Mouse (Mus musculus) ES-E14 (cell line): Measurements from ENCODE around the gene Gm13420. TPM values are rescaled to one million over a fixed set of nuclear protein-coding genes. Genes with fewer than 3 reads are reported as not detected.

Source experiments
- DNase-seq: peaks from one replicate; pipeline ENCODE4 v3.0.0-alpha.2; 2013; ENCODE audit warnings: low read depth, low spot score
- H3K27ac ChIP-seq: 2 replicates; pipeline ENCODE4 v1.5.1; 2012; ENCODE audit warnings: low read depth, mild to moderate bottlenecking, low read length, moderate library complexity, mixed read lengths; ENCODE audit not compliant: poor library complexity, insufficient read depth, severe bottlenecking
- H3K36me3 ChIP-seq: 2 replicates; pipeline ENCODE4 v1.6.1; 2012; ENCODE audit warnings: mild to moderate bottlenecking, low read length, moderate library complexity, mixed read lengths; ENCODE audit not compliant: control insufficient read depth, poor library complexity, insufficient read depth, severe bottlenecking
- H3K4me1 ChIP-seq, 2 experiments: fragments of 150-350 bp in 1 of 2; sonication (generic) in 1 of 2; 2 replicates each; pipeline ENCODE4 v1.6.1; 2012; ENCODE audit warnings: low read length in 2 of 2, mild to moderate bottlenecking in 1 of 2, mixed read lengths in 1 of 2; ENCODE audit not compliant: control insufficient read depth in 2 of 2, insufficient read depth in 2 of 2, poor library complexity in 1 of 2
- H3K4me3 ChIP-seq, 2 experiments: fragments of 150-350 bp in 1 of 2; sonication (generic) in 1 of 2; 2 replicates each; pipeline ENCODE4 v1.5.1; 2012; ENCODE audit warnings: low read length in 2 of 2, low read depth in 1 of 2, mild to moderate bottlenecking in 1 of 2, mixed read lengths in 1 of 2; ENCODE audit not compliant: insufficient read depth in 1 of 2, poor library complexity in 1 of 2, severe bottlenecking in 1 of 2
- H3K9ac ChIP-seq: 2 replicates; pipeline ENCODE4 v1.6.1; 2012; ENCODE audit warnings: low read depth, mild to moderate bottlenecking, low read length, mixed read lengths; ENCODE audit not compliant: poor library complexity, insufficient read depth, severe bottlenecking
- H3K9me3 ChIP-seq: fragments of 150-350 bp; sonication (generic); 2 replicates; pipeline ENCODE4 v1.6.1; 2012; ENCODE audit warnings: low read depth, mild to moderate bottlenecking, low read length; ENCODE audit not compliant: control insufficient read depth, insufficient read depth
- CHD2 ChIP-seq: IDR thresholded peaks from 2 replicates; pipeline ENCODE4 v1.6.1; 2014; ENCODE audit warnings: mild to moderate bottlenecking, low read depth, low read length, inconsistent platforms
- HCFC1 ChIP-seq: IDR thresholded peaks from 2 replicates; pipeline ENCODE4 v1.6.1; 2012; ENCODE audit warnings: low read length, inconsistent platforms, borderline replicate concordance; ENCODE audit not compliant: insufficient read depth
- MAFK ChIP-seq: IDR thresholded peaks from 2 replicates; pipeline ENCODE4 v1.6.1; 2014; ENCODE audit warnings: mild to moderate bottlenecking, low read depth, low read length, inconsistent platforms; ENCODE audit not compliant: insufficient read depth
- ZC3H11A ChIP-seq: IDR thresholded peaks from 2 replicates; pipeline ENCODE4 v1.6.1; 2012; ENCODE audit warnings: low read depth, mild to moderate bottlenecking, inconsistent platforms, low read length, borderline replicate concordance
- ZNF384 ChIP-seq: IDR thresholded peaks from 2 replicates; pipeline ENCODE4 v1.6.1; 2012; ENCODE audit warnings: low read depth, low read length, inconsistent platforms
- in situ Hi-C, 2 experiments: fragments of 600-800 bp; cut with MboI; formaldehyde crosslinking; loops; one replicate each; pipeline ENCODE4 v1.15.1; 2025; ENCODE audit warnings: low sequenced_read_pairs in 2 of 2, inconsistent platforms in 1 of 2; ENCODE audit not compliant: unreplicated experiment in 2 of 2
- total RNA-seq: library from RNA; depleted of rRNA; stranded (reverse); fragments of 300-350 nt; gene quantifications from 2 replicates; pipeline ENCODE4 v1.2.3, GENCODE M21; 2012

The Gm13420 gene
- total RNA-seq, 1 experiment: 0.27 TPM

GRCm38 (mm10) chr2:29744256-29744655, 7.2 kb downstream of the Gm13420 start:
- no peak for TF ChIP-seq MAFK
- peak; percentile 77; the same call in 1 of the 2 replicates for TF ChIP-seq ZNF384
- no peak overlapping the region for H3K4me3 ChIP-seq
- no peak for DNase-seq
- in situ Hi-C loops: no loop called here
- H3K27ac ChIP-seq: no peak overlapping the region
- no peak overlapping the region for H3K9ac ChIP-seq
- H3K9me3 ChIP-seq: no peaks in the 10 kb centered on the region
- H3K4me1 ChIP-seq: peaks cover 3 to 24% of the 10 kb centered on the region in 2 experiments; a peak in 2 of 4 replicates
- H3K36me3 ChIP-seq: peaks cover 5% of the 10 kb centered on the region; the same call in 1 of the 2 replicates

- H3K9ac ChIP-seq: no peak overlapping the region
- no peak overlapping the region for H3K4me3 ChIP-seq
- TF ChIP-seq HCFC1 (no peak), CHD2 (no peak), ZC3H11A (no peak), ZNF384 (no peak), MAFK (no peak)
- H3K27ac ChIP-seq: no peak overlapping the region
- in situ Hi-C loops: no loop called here
- H3K9me3 ChIP-seq: no peaks in the 10 kb centered on the region
- peaks cover 30% of the 10 kb centered on the region for H3K36me3 ChIP-seq
- peaks cover 3 to 17% of the 10 kb centered on the region in 2 experiments; a peak in 2 of 4 replicates for H3K4me1 ChIP-seq
- DNase-seq: no peak
These were observed 10.3 kb downstream of the Gm13420 start for GRCm38 (mm10) chr2:29741207-29741606.

GRCm38 (mm10) chr2:29739368-29739767, 12.1 kb downstream of the Gm13420 start:
- peaks cover 44% of the 10 kb centered on the region for H3K36me3 ChIP-seq

GRCm38 (mm10) chr2:29738799-29739198, 12.7 kb downstream of the Gm13420 start:
- no peak for DNase-seq
- no peak overlapping the region for H3K9ac ChIP-seq
- in situ Hi-C loops: no loop called here
- no peak overlapping the region for H3K27ac ChIP-seq
- no peak overlapping the region for H3K4me3 ChIP-seq
- peaks cover 50% of the 10 kb centered on the region for H3K36me3 ChIP-seq
- no peak for TF ChIP-seq MAFK
- TF ChIP-seq ZC3H11A: no peak
- TF ChIP-seq HCFC1: no peak
- no peak for TF ChIP-seq ZNF384
- TF ChIP-seq CHD2: no peak
- peaks cover 2 to 8% of the 10 kb centered on the region in 2 experiments; a peak in 1 of 4 replicates for H3K4me1 ChIP-seq
- no peaks in the 10 kb centered on the region for H3K9me3 ChIP-seq

More at GRCm38 (mm10) chr2:29739368-29739767, 12.1 kb downstream of the Gm13420 start:
- in situ Hi-C loops: no loop called here
- Histone ChIP-seq H3K4me1 (peaks cover 2 to 12% of the 10 kb centered on the region in 2 experiments; a peak in 2 of 4 replicates), H3K9me3 (no peaks in the 10 kb centered on the region), H3K4me3 (no peak overlapping the region), H3K9ac (no peak overlapping the region), H3K27ac (no peak overlapping the region)
- no peak for DNase-seq
- TF ChIP-seq ZC3H11A: no peak
- no peak for TF ChIP-seq MAFK
- no peak for TF ChIP-seq HCFC1
- no peak for TF ChIP-seq CHD2
- no peak for TF ChIP-seq ZNF384
